Mouse (Mus musculus) adrenal gland, postnatal 25 days (tissue): ENCODE data around the gene Sspn. TPM values are rescaled to one million over a fixed set of nuclear protein-coding genes. Genes with fewer than 3 reads are reported as not detected.

Experiments used
- DNase-seq: peaks from one replicate; pipeline ENCODE4 v3.0.0; 2021; ENCODE audit warnings: mixed read lengths
- total RNA-seq: library from RNA; stranded (reverse); gene quantifications from 2 replicates; pipeline ENCODE4 v1.2.3, GENCODE M21; 2021

Sspn gene
- total RNA-seq, 1 experiment from 2014 or later, result 18.3 TPM

DNA sequence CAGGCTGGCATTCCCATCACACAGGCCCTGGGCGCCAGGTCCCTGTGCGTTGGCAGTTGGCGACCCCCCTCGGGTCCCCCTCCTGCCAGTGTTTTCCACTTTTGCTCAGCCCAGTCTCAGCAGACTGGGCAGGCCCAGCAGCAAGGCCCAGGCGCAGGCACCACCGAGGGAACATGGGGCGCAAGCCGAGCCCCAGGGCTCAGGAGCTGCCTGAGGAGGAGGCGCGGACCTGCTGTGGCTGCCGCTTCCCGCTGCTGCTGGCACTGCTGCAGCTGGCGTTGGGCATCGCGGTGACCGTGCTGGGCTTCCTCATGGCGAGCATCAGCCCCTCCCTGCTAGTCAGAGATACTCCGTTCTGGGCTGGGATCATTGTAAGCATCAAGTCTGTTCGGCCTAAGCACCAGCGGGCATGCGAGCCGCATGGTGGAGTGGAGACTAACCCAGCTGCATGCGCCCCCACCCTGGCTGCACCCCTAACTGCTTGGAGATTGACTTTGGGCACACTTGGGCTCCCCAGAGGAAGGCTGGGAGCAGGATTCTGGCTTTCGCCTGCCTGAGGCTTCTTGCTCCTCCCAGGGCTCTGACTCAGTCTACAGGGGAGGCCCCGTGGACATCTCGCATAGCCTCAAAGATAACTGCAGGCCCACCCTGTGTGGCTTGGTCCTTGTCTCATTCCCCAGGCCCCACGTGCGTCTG, 2.7 kb downstream of the Sspn start:
- DNase-seq, result peak; percentile 83

DNA sequence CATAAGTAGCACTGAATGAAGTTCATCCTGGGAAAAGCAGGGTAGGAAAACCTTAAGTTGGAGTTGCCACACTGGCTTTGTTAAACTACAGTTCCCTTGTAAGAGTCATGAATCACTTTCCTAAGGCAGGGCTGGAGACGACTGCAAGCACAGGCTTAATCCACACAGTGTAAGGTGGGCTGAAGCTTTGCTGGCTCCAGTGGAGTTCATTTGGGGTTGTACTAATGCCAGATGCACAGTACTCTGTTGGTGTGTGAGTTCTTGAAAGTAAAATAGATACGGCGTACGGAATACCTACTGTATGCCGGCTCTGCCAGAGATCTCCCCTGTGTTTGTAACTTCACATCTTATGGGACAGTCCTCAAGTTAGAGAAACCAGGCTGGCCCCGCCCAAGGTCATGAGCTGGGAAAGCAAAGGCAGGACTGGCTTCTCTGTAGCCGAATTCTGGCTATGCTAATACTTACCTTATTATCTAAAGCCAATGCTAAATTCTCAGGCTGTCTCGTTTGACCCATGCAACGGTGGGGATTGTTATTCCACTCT, 3.3 kb downstream of the Sspn start:
- peak; percentile 28 for DNase-seq

DNA sequence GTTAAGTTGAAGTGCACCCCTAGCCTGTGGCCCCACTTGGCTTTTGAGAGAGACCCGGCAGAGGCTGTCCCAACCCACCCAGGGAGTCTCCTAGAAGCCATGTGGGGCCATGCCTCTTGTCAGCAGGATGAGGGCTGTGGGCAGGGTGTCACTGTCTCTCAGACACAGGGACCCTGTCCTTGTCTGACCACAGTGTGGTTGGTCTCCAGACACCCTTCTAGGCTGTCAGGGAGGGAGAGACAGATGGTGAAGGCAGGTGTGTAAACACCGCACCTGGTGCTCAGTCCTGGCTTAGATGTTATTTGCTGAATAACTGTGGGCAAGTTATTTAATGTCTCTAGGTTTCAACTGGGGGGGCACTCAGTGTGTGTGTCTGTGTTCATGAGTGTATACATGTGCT, 4.5 kb downstream of the Sspn start:
- DNase-seq, result no peak

DNA sequence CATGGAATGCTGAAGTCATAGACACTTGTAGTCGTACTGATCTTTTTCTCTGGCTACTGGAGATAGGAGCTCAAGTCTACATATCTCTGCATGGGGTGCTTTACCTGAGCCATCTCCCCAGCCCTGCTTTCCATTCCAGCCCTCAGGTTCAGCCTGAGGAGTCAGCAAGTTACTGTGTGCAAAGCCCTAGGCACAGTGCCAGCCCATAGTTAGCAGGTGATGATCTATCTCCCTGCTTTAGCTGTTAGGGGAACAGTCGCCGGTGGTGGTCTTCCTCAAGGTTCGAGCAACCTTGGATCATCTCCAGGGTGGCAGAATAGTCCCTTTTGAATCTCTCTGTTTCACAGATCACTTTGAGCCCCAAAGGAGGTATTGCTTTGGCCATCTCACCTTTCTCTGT, 5.1 kb downstream of the Sspn start:
- no peak for DNase-seq

DNA sequence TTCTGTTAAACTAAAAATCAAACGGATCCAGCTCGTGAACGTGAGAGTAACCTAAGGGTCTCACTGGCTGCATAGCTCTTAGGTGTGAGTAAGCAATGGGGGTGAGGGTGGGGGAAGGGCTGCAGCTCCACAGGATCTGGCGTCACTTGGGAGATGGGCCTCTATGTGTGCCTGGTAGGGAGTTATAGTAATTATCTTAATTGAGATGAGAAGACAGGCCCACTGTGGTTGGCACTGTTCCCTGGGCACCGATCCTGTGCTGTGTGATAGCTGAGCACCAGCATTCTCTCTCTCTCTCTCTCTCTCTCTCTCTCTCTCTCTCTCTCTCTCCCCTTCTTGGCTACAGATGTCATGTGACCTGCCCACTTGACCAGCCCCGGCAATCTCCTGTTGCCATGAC, 9.4 kb downstream of the Sspn start:
- DNase-seq, result no peak

DNA sequence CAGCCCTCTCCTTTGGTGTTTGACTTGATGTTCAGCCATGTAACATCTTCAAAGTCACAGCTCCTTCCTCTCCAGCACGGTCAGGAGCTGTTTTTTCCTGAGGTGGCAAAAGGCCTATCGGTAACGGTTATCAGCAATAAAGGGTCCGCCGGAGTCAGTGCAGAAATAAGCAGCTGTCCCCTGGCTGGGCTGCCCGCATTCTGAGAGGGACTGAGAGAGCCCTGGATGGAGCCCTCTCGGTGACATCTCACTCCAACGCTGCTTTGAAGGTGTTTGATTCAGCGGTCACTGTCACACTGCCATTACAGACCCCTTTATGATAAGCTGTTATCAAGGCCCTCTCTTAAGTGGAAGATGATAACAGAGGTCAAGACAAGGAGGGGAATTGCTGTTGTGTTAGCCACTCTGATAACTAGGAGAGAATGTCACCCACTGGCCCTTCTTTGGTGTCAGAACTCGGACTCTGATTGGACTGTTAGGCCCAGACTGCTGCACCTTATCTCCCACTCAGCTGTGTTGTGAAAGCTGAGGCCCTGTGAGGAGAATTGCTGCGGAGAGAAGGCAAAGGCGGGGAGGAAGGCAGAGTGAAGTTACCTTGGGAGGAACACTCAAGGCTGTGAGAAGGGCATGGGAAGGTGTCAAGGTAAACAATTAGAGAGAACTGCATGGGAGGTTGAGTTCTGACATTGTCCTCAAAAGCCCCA, 11.0 kb downstream of the Sspn start:
- DNase-seq, result no peak

DNA sequence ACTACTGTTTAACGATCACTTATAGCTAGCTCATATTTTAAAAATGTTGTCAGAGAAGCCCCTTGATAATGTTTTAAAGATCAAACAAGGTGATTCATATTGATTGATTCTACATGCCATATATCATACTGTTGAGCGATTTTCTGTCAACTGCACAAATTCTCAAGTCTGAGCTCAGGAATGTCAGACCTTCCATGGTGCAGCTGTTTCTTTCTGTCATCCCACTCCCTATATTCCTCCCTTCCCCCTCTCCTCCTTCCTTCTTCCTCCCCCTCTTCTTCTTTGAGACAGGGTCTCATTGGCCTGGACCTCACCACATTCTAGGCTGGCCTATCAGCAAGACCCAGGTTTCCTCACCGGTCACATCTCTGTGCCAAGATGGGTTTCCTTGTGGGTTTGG, 12.0 kb downstream of the Sspn start:
- no peak for DNase-seq

DNA sequence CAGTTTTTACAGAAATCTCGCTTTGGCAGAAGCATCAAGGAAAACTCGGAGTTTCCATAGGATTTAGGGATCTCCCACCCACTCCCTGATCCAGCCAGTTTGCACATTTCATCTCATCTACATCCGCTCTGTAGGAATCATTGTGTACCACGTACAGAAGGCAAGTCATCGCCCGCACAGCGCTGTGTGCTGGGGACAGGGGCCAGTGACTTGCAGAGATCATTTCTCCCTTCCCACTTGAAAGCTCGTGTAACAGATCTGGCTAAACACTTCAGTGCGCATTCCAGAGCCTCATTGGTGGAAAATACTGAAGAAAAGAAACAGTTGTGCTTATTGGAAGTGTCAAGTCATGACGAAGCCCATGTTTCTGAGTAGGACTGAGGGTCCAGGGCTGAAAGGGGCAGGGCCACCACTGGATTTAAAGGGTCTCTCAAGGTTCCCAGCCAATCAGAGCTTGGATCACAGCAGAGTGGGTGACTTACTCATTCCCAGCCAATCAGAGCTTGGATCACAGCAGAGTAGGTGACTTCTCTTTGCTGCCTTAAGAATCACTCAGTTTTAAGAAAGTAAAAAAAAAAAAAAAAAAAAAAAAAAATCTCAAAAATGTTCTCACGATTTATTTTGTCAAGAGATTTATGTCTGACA, 14.4 kb downstream of the Sspn start:
- DNase-seq, result no peak

DNA sequence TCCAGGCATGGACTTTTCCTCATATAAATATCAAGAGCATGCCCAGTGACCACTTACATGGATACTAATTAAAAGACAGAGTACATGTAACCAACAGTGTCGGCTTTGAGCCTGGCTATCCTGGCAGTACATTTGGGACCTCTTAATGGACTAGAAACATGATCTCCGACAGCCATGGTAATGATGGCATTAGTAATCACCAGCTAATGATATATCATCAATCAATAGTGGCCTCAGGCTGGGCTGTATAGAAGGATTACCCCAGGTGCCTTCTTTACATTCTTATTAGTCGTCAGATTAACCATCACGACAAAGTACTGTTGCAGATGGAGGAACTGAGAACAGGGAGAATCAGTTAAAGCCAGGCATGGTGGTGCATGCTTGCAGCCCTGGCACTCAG, 17.6 kb downstream of the Sspn start:
- DNase-seq, result no peak

DNA sequence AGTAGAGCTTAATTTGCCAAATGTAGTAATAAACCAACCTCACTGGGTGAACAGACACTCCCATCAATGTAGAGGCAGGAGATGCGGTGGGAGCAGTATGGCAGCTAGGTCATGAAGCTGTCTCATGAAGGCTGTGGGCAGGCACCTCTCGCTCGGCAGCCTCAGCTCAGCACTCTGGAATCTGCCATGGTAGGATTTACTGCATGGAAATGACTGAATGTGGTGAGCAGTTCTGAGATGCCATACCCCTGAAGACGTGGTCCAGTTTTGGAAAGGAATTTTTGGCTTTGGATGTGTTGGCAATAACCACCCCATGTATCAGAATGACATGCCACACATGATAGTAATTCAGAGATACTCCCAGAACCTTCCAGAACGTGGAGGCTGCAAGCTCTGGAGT, 19.2 kb downstream of the Sspn start:
- DNase-seq, result no peak

DNA sequence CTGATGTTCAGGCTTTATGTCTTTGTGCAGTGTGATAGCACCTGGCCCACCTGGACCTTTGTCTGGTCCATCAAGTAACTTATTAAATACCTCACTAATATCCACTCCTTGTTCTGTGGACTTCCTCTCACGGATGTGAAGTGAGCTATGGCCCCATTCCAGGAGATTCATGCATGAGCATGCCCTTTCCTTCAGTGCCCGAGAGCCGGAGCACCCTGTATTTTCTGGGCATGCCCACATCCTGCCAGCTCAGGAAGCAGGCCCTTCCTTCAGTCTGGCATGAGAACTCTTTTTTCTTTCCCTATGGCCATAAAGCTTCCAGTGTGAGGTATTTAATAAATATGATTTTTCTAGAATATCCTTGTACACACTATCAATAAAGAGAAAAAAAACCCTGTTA, 21.2 kb downstream of the Sspn start:
- no peak for DNase-seq

DNA sequence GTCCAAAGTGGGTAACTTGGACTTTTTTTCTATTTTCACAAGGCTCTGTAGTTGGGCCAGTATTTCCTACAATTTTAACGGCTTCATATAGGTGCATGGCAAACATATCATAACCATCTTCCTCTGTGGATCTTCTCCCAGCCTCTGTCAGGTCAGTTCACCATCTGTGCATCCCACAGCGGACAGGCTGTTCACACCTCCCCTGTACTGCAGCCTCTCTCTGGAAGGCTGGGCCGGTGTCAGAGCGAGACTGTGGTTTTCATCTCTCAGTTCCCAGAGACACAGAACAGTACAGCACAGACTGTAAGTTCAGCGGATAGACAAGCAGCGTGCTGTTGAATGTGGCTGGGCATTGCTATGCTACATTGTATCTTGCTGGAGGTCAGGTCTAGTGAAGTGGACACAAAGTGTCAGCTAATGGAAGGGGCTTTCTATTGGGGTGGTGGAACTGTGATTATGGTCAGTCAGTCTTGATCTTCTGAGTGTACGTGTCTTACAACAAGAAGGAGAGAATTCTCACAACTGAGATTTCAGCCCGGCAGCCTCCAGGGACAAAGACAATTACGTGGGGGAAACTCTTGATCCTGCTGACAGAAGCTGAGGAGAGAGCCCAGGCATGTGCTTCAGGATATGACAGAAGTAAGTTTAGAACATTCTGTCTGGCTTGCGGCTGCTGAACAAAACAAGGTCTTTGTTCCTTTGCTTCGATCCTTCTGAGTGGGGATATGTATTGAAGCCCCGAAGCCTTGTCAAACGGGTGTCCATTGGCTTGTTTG, 21.9 kb downstream of the Sspn start:
- no peak for DNase-seq

DNA sequence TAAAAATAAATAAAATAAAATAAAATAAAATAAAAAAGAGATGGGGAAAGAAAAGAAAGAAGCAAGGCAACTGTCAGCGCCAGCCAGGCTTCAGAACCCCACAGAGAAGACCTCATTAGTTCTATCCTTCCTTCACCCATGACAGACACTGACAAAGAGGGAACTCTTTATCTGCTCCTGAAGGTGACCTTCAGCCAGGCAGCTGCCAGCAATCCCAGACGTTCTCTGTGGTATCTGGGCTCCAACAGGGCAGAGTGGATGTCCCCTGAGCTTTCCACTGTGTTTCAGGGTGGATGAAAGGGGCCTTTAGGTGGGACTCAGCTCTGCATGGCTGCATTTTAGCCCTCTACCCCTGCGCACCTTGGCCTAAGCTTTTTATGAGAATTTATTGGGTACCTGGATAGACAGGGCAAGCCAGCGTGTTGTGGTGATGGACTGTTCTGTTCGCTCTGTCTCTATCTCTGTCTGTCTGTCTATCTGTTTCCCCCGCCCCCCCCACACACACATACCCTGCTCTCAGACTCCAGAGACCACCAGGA, 26.1 kb downstream of the Sspn start:
- no peak for DNase-seq

DNA sequence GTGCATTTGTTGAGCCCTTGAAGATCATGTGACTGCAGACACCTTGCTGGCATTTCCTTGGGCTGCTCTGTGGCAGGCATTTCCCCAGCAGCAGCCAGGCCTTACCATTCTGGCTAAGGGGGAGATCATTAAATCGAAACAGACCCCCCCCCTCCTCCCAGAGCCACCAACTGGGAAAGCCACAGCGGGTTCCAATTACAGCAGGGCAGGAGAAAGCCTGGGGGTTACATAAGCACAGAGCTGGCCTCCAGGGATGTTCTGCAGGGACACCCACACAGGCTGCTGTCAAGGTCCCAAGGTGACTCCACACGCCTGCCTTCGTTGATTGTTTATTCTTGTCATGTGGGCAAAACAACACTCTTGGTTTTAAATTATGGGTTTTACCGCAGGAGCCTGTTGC, 26.6 kb downstream of the Sspn start:
- no peak for DNase-seq

DNA sequence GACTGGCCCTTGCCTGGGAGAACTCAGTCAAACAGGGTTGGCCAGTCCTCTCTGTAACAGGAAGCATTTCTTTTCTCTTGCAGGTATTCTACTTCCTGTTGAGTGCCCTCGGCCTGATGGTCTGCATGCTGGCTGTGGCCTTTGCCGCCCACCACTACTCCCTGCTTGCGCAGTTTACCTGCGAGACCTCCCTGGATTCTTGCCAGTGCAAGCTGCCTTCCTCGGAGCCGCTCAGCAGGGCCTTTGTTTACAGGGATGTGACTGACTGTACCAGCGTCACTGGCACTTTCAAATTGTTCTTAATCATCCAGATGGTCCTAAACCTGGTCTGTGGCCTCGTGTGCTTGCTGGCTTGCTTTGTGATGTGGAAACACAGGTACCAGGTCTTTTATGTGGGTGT, 29.6 kb downstream of the Sspn start:
- no peak for DNase-seq

DNA sequence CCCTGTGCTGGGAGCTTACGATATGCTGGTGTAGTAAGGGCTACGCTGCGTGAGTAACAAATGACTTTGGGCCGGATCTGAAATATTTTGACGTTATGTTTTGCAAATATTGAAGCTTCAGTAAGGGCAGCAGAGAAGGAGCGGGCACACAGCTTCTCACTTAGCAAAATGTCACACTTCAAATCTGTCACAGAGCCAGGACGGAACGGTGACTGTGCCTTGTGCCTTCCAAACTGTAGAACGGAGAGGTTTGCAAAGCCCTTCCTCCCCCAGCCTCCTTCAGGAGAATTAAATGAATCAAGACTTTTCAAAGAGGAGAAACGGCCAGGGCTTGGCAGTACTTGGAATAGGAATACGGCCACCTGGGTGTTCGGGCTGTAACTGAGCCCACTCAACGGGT, 32.5 kb downstream of the Sspn start:
- DNase-seq, result no peak

DNA sequence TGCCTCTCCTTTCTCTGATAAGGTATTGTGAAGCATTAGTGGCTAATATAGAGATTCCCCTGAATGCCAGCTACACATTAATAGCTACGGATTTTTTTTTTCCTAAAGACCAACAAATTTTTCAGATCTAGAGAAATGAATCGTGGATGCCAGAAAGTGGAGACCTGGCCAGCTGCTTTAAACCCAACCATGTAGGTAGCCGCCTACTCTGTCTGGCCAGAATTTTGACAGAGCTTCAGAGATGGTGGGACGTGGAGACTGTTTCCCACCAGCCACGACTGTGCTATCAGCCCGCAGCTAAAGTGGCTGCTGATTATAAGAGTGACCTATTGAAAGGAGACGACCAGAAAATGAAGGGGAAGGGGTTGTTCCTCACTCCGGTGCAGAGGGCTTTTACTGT, 36.3 kb downstream of the Sspn start:
- DNase-seq, result no peak

DNA sequence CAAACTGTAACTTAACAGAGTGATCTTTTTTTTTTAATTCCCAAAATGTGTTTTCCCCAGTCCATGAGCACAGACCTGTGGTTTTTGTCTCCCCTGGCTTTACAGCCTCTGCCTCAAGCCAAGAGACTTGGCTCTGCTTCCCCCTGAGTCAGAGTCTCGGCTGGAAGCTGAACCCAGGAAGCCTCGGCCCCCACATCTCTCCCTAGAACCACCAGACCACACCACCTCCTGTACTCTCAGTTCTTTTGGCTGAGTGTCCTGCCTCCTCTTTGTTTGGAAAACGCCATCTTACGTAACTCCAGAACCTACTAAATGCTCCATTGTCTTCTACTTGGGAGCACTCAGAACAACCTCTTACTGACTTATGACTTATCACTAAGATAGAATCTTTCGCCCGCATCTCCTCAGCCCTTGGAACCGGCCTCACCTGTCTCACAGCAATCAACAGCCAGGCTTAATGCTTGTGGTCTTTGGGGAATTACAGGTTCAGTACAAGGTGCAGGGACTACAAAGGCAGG, 36.9 kb downstream of the Sspn start:
- DNase-seq, result peak; percentile 18

DNA sequence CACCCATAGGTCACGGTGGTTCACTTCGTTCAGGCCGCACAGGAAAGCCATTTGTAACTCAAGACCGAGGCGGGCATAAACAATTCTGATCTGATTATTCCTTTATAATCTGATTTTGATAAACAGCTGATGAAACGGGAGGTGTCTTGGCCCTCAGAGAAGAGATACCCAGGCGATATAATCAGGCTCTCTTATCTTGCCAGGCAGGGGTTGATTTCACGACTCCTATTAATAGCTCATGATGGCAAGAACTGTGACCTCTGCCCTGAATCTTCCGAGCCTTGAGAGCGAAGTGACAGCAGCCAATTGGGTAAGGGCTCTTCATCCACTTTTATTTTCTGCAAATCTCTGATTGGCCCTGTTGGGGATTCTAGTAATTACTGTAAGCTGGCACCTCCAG, 37.4 kb downstream of the Sspn start:
- DNase-seq, result no peak

DNA sequence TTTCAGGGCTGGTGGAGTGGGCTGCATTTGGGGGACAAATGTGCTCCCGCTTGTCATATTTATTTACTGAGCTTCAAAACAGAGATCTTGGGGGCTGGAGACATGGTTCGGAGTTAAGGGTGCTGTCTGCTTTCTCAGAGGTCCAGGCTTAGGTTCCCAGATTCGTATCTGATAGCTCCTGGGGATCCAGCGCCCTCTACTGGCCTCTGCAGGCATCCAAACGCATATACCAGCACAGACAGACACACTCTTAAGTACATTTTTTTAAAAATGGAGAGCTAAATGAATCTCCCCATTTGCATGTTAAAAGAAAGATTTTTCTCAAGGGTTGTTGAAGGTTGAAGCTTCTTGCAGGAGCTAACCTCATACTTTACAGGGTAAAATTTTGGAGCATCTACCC, 38.1 kb downstream of the Sspn start:
- DNase-seq, result no peak

DNA sequence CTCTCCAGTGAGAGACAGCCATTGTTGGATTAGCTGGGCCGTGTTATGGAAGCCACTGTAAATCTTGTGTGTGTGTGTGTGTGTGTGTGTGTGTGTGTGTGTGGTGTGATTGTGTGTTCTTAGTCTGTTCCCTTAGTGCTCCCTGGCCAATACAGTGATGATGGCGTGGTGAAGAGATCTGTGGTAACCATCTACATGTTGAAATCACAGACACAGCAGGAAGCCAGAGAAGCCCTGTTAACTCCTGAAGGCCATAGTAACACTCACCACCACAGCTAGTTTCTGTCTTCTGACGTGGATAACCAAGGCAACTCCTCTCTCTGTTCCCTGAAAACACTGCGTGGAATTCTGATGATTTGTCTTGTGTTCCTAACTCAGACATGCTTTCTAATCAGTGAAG, 40.7 kb downstream of the Sspn start:
- DNase-seq, result no peak

DNA sequence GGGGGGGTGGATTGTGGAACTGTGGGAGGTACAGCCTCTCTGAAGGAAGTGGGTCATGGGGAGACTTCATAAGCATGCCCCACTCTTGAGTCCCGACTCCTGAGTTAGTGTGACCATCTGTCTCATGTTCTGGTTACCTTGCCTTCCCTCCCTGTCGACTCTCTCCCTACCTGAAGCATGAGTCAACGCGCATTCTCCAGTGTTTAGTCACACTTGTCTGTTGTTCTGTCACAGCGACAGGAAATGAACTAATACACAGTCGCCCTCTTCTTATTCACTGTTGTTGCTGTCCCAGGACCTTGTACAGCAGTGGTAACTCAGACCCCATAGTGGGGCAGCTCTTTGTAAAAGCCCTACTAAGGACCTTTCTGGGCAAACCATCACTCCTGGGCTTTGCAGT, 41.4 kb downstream of the Sspn start:
- no peak for DNase-seq
